Mouse (Mus musculus) ES-E14 (cell line): ENCODE measurements around the gene Gm3278. TPM values are rescaled to one million over a fixed set of nuclear protein-coding genes. Genes with fewer than 3 reads are reported as not detected.
"Not testable (repeated sequence)": the region's sequence is repeated elsewhere in the genome, so short reads cannot be mapped to it uniquely, and the experiment has no call there.

ENCODE experiments used
- DNase-seq: peaks from one replicate; pipeline ENCODE4 v3.0.0-alpha.2; 2013; ENCODE audit warnings: low read depth, low spot score
- H3K27ac ChIP-seq: 2 replicates; pipeline ENCODE4 v1.5.1; 2012; ENCODE audit warnings: low read depth, mild to moderate bottlenecking, low read length, moderate library complexity, mixed read lengths; ENCODE audit not compliant: poor library complexity, insufficient read depth, severe bottlenecking
- H3K36me3 ChIP-seq: 2 replicates; pipeline ENCODE4 v1.6.1; 2012; ENCODE audit warnings: mild to moderate bottlenecking, low read length, moderate library complexity, mixed read lengths; ENCODE audit not compliant: control insufficient read depth, poor library complexity, insufficient read depth, severe bottlenecking
- H3K4me1 ChIP-seq, 2 experiments: fragments of 150-350 bp in 1 of 2; sonication (generic) in 1 of 2; 2 replicates each; pipeline ENCODE4 v1.6.1; 2012; ENCODE audit warnings: low read length in 2 of 2, mild to moderate bottlenecking in 1 of 2, mixed read lengths in 1 of 2; ENCODE audit not compliant: control insufficient read depth in 2 of 2, insufficient read depth in 2 of 2, poor library complexity in 1 of 2
- H3K4me3 ChIP-seq, 2 experiments: fragments of 150-350 bp in 1 of 2; sonication (generic) in 1 of 2; 2 replicates each; pipeline ENCODE4 v1.5.1; 2012; ENCODE audit warnings: low read length in 2 of 2, low read depth in 1 of 2, mild to moderate bottlenecking in 1 of 2, mixed read lengths in 1 of 2; ENCODE audit not compliant: insufficient read depth in 1 of 2, poor library complexity in 1 of 2, severe bottlenecking in 1 of 2
- H3K9ac ChIP-seq: 2 replicates; pipeline ENCODE4 v1.6.1; 2012; ENCODE audit warnings: low read depth, mild to moderate bottlenecking, low read length, mixed read lengths; ENCODE audit not compliant: poor library complexity, insufficient read depth, severe bottlenecking
- H3K9me3 ChIP-seq: fragments of 150-350 bp; sonication (generic); 2 replicates; pipeline ENCODE4 v1.6.1; 2012; ENCODE audit warnings: low read depth, mild to moderate bottlenecking, low read length; ENCODE audit not compliant: control insufficient read depth, insufficient read depth
- in situ Hi-C, 2 experiments: fragments of 600-800 bp; cut with MboI; formaldehyde crosslinking; loops; one replicate each; pipeline ENCODE4 v1.15.1; 2025; ENCODE audit warnings: low sequenced_read_pairs in 2 of 2, inconsistent platforms in 1 of 2; ENCODE audit not compliant: unreplicated experiment in 2 of 2
- total RNA-seq: library from RNA; depleted of rRNA; stranded (reverse); fragments of 300-350 nt; gene quantifications from 2 replicates; pipeline ENCODE4 v1.2.3, GENCODE M21; 2012; rRNA removed

Gene Gm3278
- not detected in 2 replicates for total RNA-seq

DNA sequence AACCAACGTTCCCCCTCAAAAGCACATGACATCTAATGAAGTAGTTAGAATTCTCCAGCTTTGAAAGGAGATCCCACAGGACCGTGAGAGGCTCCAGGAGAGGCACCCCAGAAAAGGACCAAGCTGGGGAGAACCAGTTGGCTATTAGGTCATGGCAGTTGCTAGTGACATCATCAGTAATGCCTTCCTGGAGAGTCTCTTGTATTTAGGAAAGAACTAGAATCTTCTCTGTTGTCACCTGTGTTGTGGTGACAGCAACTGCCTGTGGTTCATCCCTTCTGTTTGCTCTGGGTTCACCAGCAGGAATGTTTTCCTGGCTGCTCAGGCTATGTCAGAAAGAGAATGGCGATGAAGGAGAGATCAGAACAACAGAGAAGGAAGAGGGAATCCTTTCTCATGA, at the start of gene Gm3278:
TSS of gene Gm3278 (plus strand) at position 301 of the 400 bp plus-strand sequence.
- H3K36me3 ChIP-seq, H3K4me1 ChIP-seq, H3K9me3 ChIP-seq, H3K9ac ChIP-seq, H3K4me3 ChIP-seq, H3K27ac ChIP-seq, in situ Hi-C loops, DNase-seq: not testable (repeated sequence)

DNA sequence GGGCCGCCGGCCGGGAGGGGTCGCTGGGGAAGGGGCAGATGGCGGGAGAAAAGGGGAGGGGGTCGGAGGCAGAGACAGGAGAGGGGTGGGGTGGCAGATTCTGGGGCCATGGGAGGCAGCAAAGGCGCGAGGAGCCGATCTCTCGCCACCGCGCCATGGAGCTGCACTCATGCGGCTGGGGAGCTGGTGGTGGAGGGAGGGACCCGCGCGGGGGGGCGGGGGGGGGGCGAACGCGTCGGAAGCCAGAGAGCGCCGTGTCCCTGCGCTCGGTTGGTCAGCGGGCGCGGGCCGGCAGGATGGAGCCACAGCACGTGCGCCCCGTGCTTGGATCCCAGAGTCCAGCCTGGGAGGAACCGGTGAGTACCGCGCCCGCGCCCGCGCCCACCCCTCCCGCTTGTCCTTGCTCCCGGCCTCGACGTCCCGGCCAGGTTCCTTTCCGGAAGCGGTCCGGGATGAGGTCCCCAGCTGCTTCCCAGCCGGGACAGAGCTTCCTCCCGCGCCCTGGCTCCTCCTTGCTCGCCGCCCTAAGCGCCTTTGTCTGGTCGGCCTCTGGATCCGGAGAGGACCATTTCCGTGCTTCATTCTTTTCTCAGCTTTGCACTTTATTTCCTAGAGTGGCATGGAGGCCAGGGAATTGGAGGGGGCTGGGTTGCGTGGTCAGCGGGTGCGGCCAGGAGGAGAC, 36.8 kb upstream of the Gm3278 start, which contains the start of gene Gm3264:
TSS of gene Gm3264 (plus strand) at position 278 of the 682 bp plus-strand sequence.
- H3K9me3 ChIP-seq, H3K4me1 ChIP-seq, H3K36me3 ChIP-seq, in situ Hi-C loops, H3K27ac ChIP-seq, DNase-seq: not testable (repeated sequence)
- Histone ChIP-seq H3K9ac (peak within 1 kb of the TSS; percentile 53; the same call in 1 of the 2 replicates), H3K4me3 (peak within 1 kb of the TSS; percentile 52 to 62)

Other genes with a start within 250 kb of the Gm3278 start
- gene Gm3239, start 228.2 kb upstream of the Gm3278 start, total RNA-seq: 0.26 and 0.40 TPM in 2 replicates
- not detected in 2 replicates for gene Gm7876, start 183.2 kb upstream of the Gm3278 start, total RNA-seq
- 0.22 and 0.26 TPM in 2 replicates for gene Gm3252, start 165.6 kb upstream of the Gm3278 start, total RNA-seq
- not detected in 2 replicates for gene Gm9602, start 116.1 kb upstream of the Gm3278 start, total RNA-seq
- gene Gm3269, start 54.3 kb upstream of the Gm3278 start, total RNA-seq: not detected in 2 replicates
- gene Gm3264, start 36.8 kb upstream of the Gm3278 start, total RNA-seq: 0.79 TPM in 1 of 2 replicates, not detected in the other
- gene Gm8297, start 91.5 kb downstream of the Gm3278 start, total RNA-seq: not detected in 2 replicates
- not detected in 2 replicates for gene Gm3298, start 123.5 kb downstream of the Gm3278 start, total RNA-seq
- not detected in 2 replicates for gene 4930555G01Rik, start 158.2 kb downstream of the Gm3278 start, total RNA-seq
- gene Gm8281, start 178.6 kb downstream of the Gm3278 start, total RNA-seq: 0.16 and 0.31 TPM in 2 replicates
- 1.2 TPM in 1 of 2 replicates, not detected in the other for gene Gm8279, start 239.1 kb downstream of the Gm3278 start, total RNA-seq